Mouse (Mus musculus) G1E (cell line): ENCODE measurements around the gene Mt4. TPM values are rescaled to one million over a fixed set of nuclear protein-coding genes. Genes with fewer than 3 reads are reported as not detected.
"Not testable (repeated sequence)": the region's sequence is repeated elsewhere in the genome, so short reads cannot be mapped to it uniquely, and the experiment has no call there.

Experiments
- ATAC-seq: 2 replicates; pipeline ENCODE4 v1.8.0; 2016; ENCODE audit warnings: mild to moderate bottlenecking; ENCODE audit not compliant: insufficient number of reproducible peaks, poor library complexity, low FRiP score, severe bottlenecking; ENCODE audit errors: extremely low read depth
- DNase-seq: peaks from one replicate; pipeline ENCODE4 v3.0.0; 2012; ENCODE audit warnings: low spot score
- H3K27me3 ChIP-seq: 2 replicates; pipeline ENCODE4 v1.6.1; 2012; ENCODE audit warnings: mild to moderate bottlenecking, low read length, inconsistent platforms; ENCODE audit not compliant: insufficient read depth
- H3K36me3 ChIP-seq: replicated peaks from 2 replicates; pipeline ENCODE3; 2012; ENCODE audit warnings: mild to moderate bottlenecking, inconsistent platforms
- H3K4me1 ChIP-seq: 2 replicates; pipeline ENCODE4 v1.6.1; 2012; ENCODE audit warnings: low read depth, low read length, inconsistent platforms, mixed read lengths; ENCODE audit not compliant: insufficient read depth
- H3K4me3 ChIP-seq: 2 replicates; pipeline ENCODE4 v1.5.1; 2012; ENCODE audit warnings: low read depth, mild to moderate bottlenecking, inconsistent platforms, low read length, moderate library complexity, mixed read lengths
- H3K9me3 ChIP-seq: replicated peaks from 2 replicates; pipeline ENCODE4 v1.6.1; 2012; ENCODE audit warnings: inconsistent platforms
- CTCF ChIP-seq: IDR thresholded peaks from 2 replicates; pipeline ENCODE4 v1.5.1; 2012; ENCODE audit warnings: low read depth, low read length, inconsistent platforms, mixed read lengths
- GATA1 ChIP-seq: IDR thresholded peaks from 2 replicates; pipeline ENCODE4 v1.6.1; 2012; ENCODE audit warnings: borderline replicate concordance, low read length, inconsistent platforms, mixed read lengths
- GATA2 ChIP-seq: IDR thresholded peaks from 2 replicates; pipeline ENCODE4 v1.6.1; 2012; ENCODE audit warnings: low read depth, low read length, inconsistent platforms, borderline replicate concordance
- POLR2AphosphoS5 ChIP-seq: IDR thresholded peaks from 2 replicates; pipeline ENCODE4 v1.6.1; 2012; ENCODE audit warnings: low read depth, low read length, inconsistent platforms; ENCODE audit not compliant: insufficient replicate concordance
- TAL1 ChIP-seq: conservative IDR thresholded peaks from 2 replicates; pipeline ENCODE4 v1.6.1; 2012; ENCODE audit warnings: low read depth, low read length, inconsistent platforms, mixed read lengths
- polyA plus RNA-seq: library from polyadenylated mRNA; stranded (reverse); fragments of >175 nt; gene quantifications from 2 replicates; pipeline ENCODE4 v1.2.3, GENCODE M21; 2012
- total RNA-seq, 2 experiments: library from RNA; stranded (forward) in 1 of 2; stranded (reverse) in 1 of 2; fragments of 200-1000 nt in 1 of 2; fragments of >200 nt in 1 of 2; fragmentation: Nextera tagmentation in 1 of 2; gene quantifications; 2 replicates each; pipeline ENCODE4 v1.2.3; 2014 to 2017

The Mt4 gene
- total and polyA plus RNA-seq, 3 experiments = not detected

- ATAC-seq (no peak), DNase-seq (no peak)
- TF ChIP-seq GATA1 (no peak), GATA2 (no peak), POLR2AphosphoS5 (no peak), CTCF (no peak), TAL1 (no peak)
- H3K27me3 ChIP-seq = peaks cover 8% of the 10 kb centered on the region
- no peaks in the 10 kb centered on the region for H3K9me3 ChIP-seq
- peaks cover 15% of the 10 kb centered on the region for H3K4me1 ChIP-seq
- no peak overlapping the region for H3K4me3 ChIP-seq
- H3K36me3 ChIP-seq = no peaks in the 10 kb centered on the region
Measured at GRCm38 (mm10) chr8:94148236-94148635, 11.2 kb downstream of the Mt4 start.

GRCm38 (mm10) chr8:94150925-94151324 is 13.9 kb downstream of the Mt4 start:
- peak; percentile 31 for DNase-seq
- TF ChIP-seq GATA1 = no peak
- no peak for TF ChIP-seq GATA2
- no peak for TF ChIP-seq TAL1
- TF ChIP-seq POLR2AphosphoS5 = no peak
- TF ChIP-seq CTCF = no peak
- peak; percentile 82 for ATAC-seq
- Histone ChIP-seq H3K4me1 (peaks cover 15% of the 10 kb centered on the region), H3K36me3 (no peaks in the 10 kb centered on the region), H3K9me3 (no peaks in the 10 kb centered on the region), H3K4me3 (no peak overlapping the region), H3K27me3 (peaks cover 19% of the 10 kb centered on the region)

- ATAC-seq (no peak), DNase-seq (no peak)
- no peaks in the 10 kb centered on the region for H3K36me3 ChIP-seq
- peaks cover 22% of the 10 kb centered on the region for H3K27me3 ChIP-seq
- no peak within 1 kb of the TSS; the same call in 1 of the 2 replicates for H3K4me3 ChIP-seq
- peaks cover 15% of the 10 kb centered on the region for H3K4me1 ChIP-seq
- TF ChIP-seq POLR2AphosphoS5 (no peak), GATA2 (no peak), CTCF (no peak), GATA1 (no peak), TAL1 (no peak)
- H3K9me3 ChIP-seq = no peaks in the 10 kb centered on the region
Measured at GRCm38 (mm10) chr8:94152513-94153300, 15.7 kb downstream of the Mt4 start, which contains the start of gene Mt3. TSS of gene Mt3 (plus strand) at chr8:94152607.

- H3K4me1 ChIP-seq = peaks cover 15% of the 10 kb centered on the region
- H3K9me3 ChIP-seq = no peaks in the 10 kb centered on the region
- no peak for ATAC-seq
Measured at GRCm38 (mm10) chr8:94153451-94153850, 16.5 kb downstream of the Mt4 start.

DNA sequence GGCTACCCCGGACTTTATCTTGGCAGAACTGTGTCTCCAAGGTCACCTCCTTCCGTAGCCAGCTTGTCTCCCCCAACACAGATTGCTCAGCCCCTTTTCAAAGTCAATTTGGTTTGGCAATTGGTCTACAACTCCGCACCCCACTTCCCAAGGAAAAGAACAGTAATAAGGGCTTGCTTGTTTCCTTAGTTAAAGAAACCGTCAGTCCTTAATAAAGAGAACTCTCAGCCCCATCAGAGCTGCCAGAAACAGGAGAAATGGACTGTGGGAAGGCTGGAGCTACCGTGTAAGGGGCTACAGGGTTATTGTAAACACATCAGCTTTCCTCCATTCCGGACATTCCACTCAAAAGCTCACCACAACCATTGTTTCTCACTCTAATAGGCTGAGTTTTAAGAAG is 17.5 kb downstream of the Mt4 start:
- ATAC-seq (no peak), DNase-seq (no peak)
- Histone ChIP-seq H3K4me1 (peaks cover 15% of the 10 kb centered on the region), H3K4me3 (no peak overlapping the region), H3K9me3 (no peaks in the 10 kb centered on the region), H3K36me3 (no peaks in the 10 kb centered on the region), H3K27me3 (peaks cover 30% of the 10 kb centered on the region)
- no peak for TF ChIP-seq TAL1
- no peak for TF ChIP-seq GATA1
- TF ChIP-seq GATA2 = no peak
- no peak for TF ChIP-seq POLR2AphosphoS5

More at GRCm38 (mm10) chr8:94153451-94153850, 16.5 kb downstream of the Mt4 start:
- DNase-seq = no peak
- TF ChIP-seq GATA1 (no peak), POLR2AphosphoS5 (no peak), CTCF (no peak), GATA2 (no peak), TAL1 (no peak)
- Histone ChIP-seq H3K36me3 (no peaks in the 10 kb centered on the region), H3K4me3 (no peak overlapping the region), H3K27me3 (peaks cover 27% of the 10 kb centered on the region)

- Histone ChIP-seq H3K27me3 (peaks cover 30% of the 10 kb centered on the region), H3K9me3 (no peaks in the 10 kb centered on the region), H3K4me1 (peaks cover 12% of the 10 kb centered on the region), H3K4me3 (no peak overlapping the region), H3K36me3 (no peaks in the 10 kb centered on the region)
- DNase-seq = no peak
- ATAC-seq = no peak
- TF ChIP-seq GATA2 (no peak), POLR2AphosphoS5 (no peak), TAL1 (no peak), CTCF (no peak), GATA1 (no peak)
Measured at GRCm38 (mm10) chr8:94156092-94156491, 19.1 kb downstream of the Mt4 start.

DNA sequence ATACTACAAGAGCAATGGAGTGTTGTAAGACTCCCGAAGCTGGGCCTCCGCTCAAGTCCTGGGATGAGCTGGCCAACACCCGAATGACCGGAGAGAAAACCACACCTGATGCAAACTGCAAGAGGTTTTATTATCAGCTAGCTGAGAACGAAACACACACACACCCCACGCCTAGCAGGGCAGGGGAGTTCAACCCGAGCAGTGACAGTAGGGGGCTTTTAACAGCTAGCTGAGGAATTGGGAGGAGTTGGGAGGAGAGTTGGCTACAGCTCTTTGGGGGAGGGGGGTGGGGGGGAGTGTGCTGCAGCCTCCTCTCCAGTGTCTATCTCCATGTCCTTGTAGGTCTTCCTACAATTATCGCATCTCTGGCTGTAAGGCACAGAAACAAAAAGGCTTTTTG is 28.8 kb downstream of the Mt4 start:
- H3K4me1 ChIP-seq = peaks cover 40% of the 10 kb centered on the region
- not testable (repeated sequence) for H3K36me3 ChIP-seq, DNase-seq, H3K4me3 ChIP-seq, H3K9me3 ChIP-seq, ATAC-seq
- peaks cover 11% of the 10 kb centered on the region for H3K27me3 ChIP-seq
